Mouse (Mus musculus) lung, postnatal 4 days (tissue): ENCODE results near the gene Ghr.

Experiments
- DNase-seq, 2 experiments: peaks; one replicate each; pipeline ENCODE4 v3.0.0; 2021

The Ghr gene

GRCm38 (mm10) chr15:3514027-3514426 is 69.3 kb downstream of the Ghr start:
- no peak for DNase-seq

DNA sequence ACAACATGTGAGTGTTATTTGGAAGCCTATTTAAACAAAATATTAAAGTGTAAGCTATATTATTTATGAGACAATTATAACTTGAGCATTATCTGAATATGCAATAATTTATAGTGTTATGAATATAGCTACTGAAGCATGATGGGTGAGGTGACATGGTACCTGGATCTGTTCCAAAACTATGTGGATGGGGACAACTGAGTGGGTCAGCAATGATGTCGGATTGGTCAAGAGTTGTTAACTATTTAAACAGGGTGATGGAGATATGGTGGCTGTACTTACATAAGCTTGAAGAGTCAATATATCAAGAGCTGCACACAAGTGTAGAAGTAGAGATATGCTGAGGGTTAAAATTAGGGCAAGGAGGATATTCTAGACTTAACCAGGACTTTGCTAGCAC is 70.9 kb downstream of the Ghr start:
- no peak for DNase-seq

GRCm38 (mm10) chr15:3511639-3512171 is 71.6 kb downstream of the Ghr start:
- no peak for DNase-seq

DNA sequence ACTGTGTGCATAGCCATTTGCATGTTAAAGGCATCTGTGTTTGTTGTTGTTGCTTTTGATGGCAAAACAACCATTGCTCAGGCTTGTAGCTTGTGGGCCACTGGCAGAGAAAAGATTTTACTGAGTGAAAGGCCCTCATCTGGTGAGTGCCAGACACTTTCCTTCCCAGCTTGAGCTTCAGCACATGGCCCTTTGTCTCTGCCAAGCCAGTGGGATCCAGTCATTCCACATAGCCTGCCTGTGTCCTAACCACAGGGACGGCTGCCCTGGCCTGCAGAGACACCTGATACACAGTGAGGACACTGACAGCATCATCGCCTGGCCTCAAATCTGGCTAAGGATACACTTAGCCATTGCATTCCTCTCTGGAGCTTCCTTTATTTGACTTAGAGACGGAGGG is 74.2 kb downstream of the Ghr start:
- DNase-seq, result peak in 1 of 2 experiments; percentile 25

DNA sequence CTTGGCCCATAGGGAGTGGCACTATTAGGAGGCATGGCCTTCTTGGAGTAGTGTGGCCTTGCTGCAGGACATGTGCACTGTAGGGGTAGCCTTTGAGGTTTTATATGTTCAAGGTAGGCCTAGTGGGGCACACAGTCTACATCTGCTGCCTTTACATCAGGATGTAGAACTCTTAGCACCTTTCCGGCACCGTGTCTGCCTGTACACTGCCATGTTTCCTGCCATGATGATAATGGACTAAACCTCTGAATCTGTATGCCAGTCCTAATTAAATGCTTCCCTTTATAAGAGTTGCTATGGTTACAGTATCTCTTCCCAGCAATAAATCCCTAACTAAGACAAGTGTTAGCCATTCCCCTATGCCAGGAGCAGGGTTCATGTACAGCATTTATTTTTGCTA is 76.0 kb downstream of the Ghr start:
- no peak for DNase-seq

DNA sequence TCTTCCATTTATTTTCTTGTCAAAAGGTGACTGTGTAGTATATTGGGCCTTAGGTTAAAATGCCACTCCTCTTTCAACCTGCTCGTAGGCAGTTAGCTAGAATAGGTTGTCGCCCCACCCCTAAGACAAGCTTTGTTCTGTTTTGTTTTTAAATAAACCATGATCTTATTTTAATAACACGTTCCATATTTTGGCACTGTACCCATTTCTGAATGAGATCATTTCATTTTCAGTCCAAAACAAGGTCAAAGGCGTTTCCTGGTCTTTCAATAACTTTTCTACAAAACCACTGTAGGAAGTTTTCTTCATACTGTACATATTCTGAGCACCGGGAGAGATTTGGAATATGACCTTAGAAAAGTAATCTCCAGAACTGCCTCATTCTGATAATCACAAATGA is 78.6 kb downstream of the Ghr start:
- DNase-seq, result no peak

DNA sequence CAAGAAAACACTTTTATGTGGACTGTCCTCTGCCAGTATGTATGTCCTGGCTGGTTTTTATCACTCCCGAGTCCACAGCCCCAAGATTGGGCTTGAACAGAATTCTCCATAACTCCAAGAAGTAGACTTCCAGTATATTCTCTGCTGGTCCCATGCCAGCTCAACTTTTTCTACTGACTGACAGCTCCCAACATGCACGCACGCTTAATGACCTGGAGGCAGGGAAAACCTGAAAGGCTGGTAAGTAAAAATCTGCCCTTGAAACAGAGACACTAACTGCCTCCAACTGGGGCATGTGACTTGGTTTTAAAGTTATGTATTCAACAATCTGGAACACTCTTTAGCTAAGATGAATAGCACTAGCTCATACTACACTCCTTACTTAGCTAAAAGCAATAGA is 81.6 kb downstream of the Ghr start:
- DNase-seq, result no peak

GRCm38 (mm10) chr15:3499020-3499419 is 84.3 kb downstream of the Ghr start:
- no peak for DNase-seq

DNA sequence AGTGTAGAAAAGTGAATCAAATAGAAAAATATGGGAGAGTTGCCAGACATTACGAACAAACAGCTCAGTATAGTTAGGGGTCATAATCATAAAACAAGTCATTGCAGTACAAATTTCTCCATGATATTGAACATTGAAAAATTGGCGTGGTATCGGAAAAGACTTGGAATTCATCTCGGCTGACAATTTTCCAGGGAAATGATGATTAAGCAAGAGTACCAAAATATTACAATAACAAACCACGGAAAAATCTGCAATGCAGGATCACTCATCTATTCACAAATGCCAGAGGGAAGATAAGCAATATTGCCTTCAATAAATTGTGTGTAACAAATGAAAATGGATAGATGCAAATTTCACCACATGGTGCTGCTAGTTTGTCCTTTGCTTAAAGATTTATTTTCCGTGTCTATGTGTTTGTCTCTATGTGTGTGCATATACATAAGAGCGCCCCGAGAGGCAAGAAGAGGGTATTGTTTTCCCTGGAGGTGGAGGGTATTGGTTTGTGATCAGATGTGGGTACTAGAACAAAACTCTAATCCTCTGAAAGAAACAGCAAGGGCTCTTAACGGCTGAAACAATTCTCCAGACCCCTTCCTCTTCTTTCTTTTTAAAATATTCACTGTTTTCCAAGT is 85.2 kb downstream of the Ghr start:
- no peak for DNase-seq

DNA sequence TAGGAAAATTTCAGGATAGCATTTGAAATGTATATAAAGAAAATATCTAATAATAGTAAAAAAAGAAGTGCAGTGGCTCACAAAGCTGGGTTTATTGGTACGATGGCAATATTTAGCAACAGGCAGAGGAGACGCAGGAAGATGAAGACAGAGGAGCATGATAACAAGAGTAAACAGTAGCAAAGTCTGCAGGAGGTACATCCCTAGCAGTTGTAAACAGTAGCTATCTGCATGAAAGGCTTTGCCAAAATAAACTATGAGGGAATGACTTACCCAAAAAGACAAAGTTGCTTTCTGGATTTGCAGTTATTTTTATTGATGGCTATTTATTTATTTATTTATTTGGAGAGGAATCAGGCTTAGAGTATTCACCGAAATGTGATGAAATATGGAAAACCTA is 92.4 kb downstream of the Ghr start:
- no peak for DNase-seq

GRCm38 (mm10) chr15:3490011-3490410 is 93.3 kb downstream of the Ghr start:
- DNase-seq, result no peak

- DNase-seq, result no peak
These were observed 94.1 kb downstream of the Ghr start for GRCm38 (mm10) chr15:3489180-3489579.

DNA sequence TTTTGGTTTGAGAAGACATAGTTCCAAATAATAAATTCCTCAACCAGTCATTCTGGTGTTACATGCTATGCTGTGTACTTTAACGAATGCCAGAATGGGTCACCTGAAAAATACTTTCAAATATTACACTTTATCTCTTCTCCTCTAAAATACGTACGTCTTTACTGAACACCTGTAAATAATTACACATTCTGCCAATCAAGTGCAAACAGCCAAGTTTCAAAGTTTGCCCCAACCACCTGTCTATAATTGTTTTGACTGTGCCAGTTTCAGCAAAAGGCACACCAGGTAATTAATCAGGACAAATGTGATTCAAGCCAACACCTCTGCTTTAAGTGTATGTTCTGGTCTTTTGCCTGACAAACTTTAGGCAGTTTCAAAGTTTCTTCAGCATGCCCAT is 94.7 kb downstream of the Ghr start:
- DNase-seq, result no peak

DNA sequence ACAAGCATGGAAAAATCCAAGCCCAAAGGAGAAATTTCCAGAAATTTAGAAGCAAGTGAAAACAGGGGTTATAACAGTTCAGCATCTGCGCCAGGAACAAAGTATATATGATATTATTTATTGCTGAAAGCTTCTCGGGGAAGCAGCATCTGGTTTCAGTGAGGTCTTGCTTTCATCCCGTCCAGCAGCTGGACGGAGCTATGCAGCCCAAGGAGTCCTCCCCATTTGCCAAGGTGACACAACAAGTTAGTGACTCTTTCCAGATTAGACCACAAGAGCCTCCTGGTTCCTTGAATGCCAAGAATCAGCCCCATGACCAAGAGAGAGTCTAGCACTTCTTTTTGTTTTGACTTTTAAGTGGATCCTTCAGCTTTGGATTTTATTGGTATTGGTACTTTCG is 96.6 kb downstream of the Ghr start:
- no peak for DNase-seq

GRCm38 (mm10) chr15:3485367-3485766 is 97.9 kb downstream of the Ghr start:
- no peak for DNase-seq

DNA sequence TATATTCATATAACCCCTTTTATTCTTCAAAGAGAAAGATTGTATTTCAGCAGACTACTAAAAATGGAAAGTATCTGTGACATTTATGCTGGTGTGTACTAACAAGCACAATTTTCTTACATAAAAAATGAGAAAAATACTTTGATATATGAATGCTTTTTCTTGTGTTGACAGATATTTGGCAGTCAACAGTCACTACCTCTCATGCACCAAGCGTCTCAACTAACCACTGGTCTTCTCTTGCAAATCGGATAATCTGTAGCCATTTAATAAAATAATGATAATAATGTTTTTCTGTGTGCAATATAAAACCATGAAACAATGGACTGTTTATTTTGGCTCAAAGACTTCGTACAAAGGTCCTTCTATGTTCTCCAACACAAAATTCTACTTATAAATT is 99.8 kb downstream of the Ghr start:
- no peak for DNase-seq

- DNase-seq, result no peak
These were observed 114.1 kb downstream of the Ghr start for GRCm38 (mm10) chr15:3469230-3469629.

GRCm38 (mm10) chr15:3466608-3467007 is 116.7 kb downstream of the Ghr start:
- no peak for DNase-seq

DNA sequence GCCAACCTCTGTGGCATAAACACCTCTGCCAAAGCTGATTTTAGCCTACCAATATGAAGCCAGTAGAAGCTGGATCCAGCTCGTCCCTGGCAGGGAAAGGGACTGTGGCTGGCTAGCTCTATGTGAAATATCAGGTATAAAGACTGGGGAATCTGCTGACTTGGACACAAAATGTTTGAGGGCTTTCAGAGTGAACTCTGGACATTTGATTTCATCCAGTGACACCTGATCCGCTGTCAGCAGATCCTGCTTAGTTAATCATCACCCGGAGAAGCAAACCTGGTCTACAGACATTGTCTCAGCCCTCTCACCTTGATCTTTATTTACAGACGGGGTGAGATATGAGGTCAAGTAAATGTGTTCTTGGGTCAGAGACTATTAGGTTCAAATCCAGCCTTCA is 118.5 kb downstream of the Ghr start:
- no peak for DNase-seq

- DNase-seq, result no peak
These were observed 126.7 kb downstream of the Ghr start for GRCm38 (mm10) chr15:3456543-3456942.

GRCm38 (mm10) chr15:3455572-3455971 is 127.7 kb downstream of the Ghr start:
- no peak for DNase-seq

- no peak for DNase-seq
These were observed 131.1 kb downstream of the Ghr start for GRCm38 (mm10) chr15:3452080-3452752.

DNA sequence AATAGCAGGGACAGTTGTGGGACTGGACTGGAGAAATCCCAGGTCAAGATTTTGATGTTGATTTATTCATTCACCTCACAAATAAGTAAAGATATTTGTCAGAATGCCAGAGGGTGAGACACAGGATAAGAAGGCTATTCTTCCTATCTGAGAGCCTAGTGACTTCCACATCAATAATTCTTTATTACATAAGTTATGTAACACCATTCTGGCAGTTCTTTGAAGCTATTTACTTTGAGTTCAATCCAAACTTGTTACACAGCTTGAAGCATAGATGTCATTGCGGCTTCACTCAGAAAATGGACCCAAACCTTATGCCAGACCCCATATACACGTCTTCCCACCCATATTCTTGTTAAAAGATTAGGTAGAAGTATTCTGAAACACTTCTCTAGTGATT is 133.7 kb downstream of the Ghr start:
- DNase-seq, result no peak

GRCm38 (mm10) chr15:3445285-3445909 is 137.9 kb downstream of the Ghr start:
- no peak for DNase-seq
